Mouse (Mus musculus): ENCODE measurements at regions not wholly inside any gene's neighbourhood (a gene's known extent, or its start where the extent isn't known, plus 50 kb on each side); places are given as distances from the start of the nearest gene placed in this dataset.

DNA sequence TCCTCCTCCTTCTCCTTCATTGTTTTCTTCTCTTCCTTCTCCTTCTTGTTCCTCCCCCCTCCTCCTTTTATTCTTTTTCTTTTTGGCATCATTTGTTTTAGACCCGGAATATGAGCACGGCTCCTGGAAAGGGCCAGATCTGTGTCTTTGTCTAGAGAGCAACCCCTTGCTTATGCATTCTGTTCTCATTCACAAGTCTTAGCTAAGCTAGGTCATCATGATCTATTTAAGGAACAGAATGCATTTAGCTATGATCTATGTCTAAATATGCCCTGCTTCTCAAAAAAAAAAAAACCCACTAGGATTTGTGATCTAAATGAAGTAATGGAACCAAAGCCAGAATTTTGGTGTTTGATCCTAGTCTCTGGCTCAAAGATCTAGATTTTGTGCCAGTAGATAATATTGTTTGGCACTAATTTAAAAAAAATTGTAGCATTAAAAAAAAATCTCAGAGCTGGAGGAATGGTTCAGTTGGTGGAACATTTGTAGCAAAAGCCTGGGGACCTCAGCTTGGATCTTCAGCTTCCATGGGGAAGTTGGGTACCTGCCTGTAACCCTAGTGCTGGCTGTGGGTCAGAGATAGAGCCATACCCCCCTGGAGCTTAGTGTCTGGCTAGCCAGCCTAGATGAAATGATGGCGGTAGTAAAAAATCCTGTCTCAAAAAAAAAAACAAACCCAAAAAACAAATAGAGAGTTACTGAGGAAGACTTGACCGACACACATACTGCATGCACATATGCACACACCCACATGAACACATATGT lies 100.5 kb upstream of the Got2 start:
- no peaks in the 10 kb centered on the region for H3K27me3 ChIP-seq (ENCODE audit: control insufficient read depth, insufficient read depth, insufficient read length)

DNA sequence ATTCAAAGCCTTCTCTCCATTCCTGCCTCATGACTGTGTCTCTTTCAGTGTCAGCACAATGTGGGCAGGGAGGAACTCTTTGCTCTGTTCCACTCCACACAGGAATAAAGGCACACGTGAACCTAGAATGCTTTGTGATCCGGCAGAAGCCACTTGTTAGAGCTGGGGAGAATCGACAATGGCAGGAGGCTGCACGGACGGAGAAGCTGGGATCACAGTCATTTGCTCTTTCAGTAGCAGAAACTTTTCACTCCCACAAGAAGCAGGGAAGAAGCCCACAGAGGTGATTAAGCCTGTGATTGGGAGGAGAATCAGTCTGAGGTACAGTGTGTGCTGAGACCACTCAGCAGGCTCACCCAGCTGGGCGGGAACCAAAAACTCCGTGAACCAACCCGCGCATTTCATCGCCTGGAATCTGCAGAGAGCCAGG lies 98.7 kb upstream of the Got2 start:
- Histone ChIP-seq H3K27me3 (ENCODE audit: control insufficient read depth, insufficient read depth, insufficient read length) (no peaks in the 10 kb centered on the region), H3K4me3 (ENCODE audit: insufficient read depth, poor library complexity, severe bottlenecking) (no peak overlapping the region), H3ac (ENCODE audit: control insufficient read depth, insufficient read length, low read depth) (no peak overlapping the region), H3K79me3 (ENCODE audit: low read depth) (no peaks in the 10 kb centered on the region), H3K79me2 (ENCODE audit: control insufficient read depth, insufficient read depth) (no peaks in the 10 kb centered on the region), H3K36me3 (ENCODE audit: control insufficient read depth, insufficient read depth) (no peaks in the 10 kb centered on the region)
- TF ChIP-seq CTCF (IDR thresholded peaks at IDR 0.05; ENCODE audit: control insufficient read depth, insufficient read depth, insufficient read length) (no peak), MAX (IDR thresholded peaks at IDR 0.05) (no peak), MYOG (IDR thresholded peaks at IDR 0.05; ENCODE audit: control insufficient read depth, extremely low read depth, insufficient read length) (no peak), CEBPB (IDR thresholded peaks at IDR 0.05; ENCODE audit: low read depth) (no peak), MYOD1 (IDR thresholded peaks at IDR 0.05; ENCODE audit: control insufficient read depth, insufficient read length, low read depth) (no peak), FOSL1 (IDR thresholded peaks at IDR 0.05; ENCODE audit: insufficient read depth, low read length, poor library complexity, severe bottlenecking) (no peak), USF1 (IDR thresholded peaks at IDR 0.05; ENCODE audit: low read depth) (no peak)

More for the DNA sequence above, 100.5 kb upstream of the Got2 start:
- Histone ChIP-seq H3ac (ENCODE audit: control insufficient read depth, insufficient read length, low read depth) (no peak overlapping the region), H3K79me2 (ENCODE audit: control insufficient read depth, insufficient read depth) (no peaks in the 10 kb centered on the region), H3K36me3 (ENCODE audit: control insufficient read depth, insufficient read depth) (no peaks in the 10 kb centered on the region), H3K4me3 (ENCODE audit: insufficient read depth, poor library complexity, severe bottlenecking) (no peak overlapping the region), H3K79me3 (ENCODE audit: low read depth) (no peaks in the 10 kb centered on the region)
- no peak for TF ChIP-seq CEBPB (IDR thresholded peaks at IDR 0.05; ENCODE audit: low read depth)
- TF ChIP-seq MAX (IDR thresholded peaks at IDR 0.05), result no peak
- TF ChIP-seq MYOG (IDR thresholded peaks at IDR 0.05; ENCODE audit: control insufficient read depth, extremely low read depth, insufficient read length), result no peak
- no peak for TF ChIP-seq CTCF (IDR thresholded peaks at IDR 0.05; ENCODE audit: control insufficient read depth, insufficient read depth, insufficient read length)
- no peak for TF ChIP-seq FOSL1 (IDR thresholded peaks at IDR 0.05; ENCODE audit: insufficient read depth, low read length, poor library complexity, severe bottlenecking)
- TF ChIP-seq USF1 (IDR thresholded peaks at IDR 0.05; ENCODE audit: low read depth), result no peak
- TF ChIP-seq MYOD1 (IDR thresholded peaks at IDR 0.05; ENCODE audit: control insufficient read depth, insufficient read length, low read depth), result no peak

DNA sequence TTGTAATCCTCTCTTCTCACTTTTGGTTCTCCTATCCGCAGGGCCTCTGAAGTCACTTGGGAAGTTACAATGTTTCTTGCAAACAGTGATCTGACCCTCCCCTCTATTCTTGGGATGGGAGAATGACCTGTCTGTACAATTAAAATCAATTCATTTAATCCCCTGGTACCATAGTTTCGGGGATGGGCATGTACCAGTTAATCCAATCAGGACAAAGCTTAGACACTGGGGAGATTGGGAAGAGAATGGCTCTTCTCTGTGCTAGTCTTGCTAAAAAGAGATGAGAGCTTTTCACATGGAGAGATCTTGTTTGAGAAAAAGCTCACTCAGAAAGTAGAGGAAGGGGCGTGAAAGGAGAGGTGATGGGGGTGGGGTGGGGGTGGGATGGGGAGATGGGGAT lies 98.1 kb upstream of the Got2 start:
- Histone ChIP-seq H3K36me3 (ENCODE audit: control insufficient read depth, insufficient read depth) (no peaks in the 10 kb centered on the region), H3K4me3 (ENCODE audit: insufficient read depth, poor library complexity, severe bottlenecking) (no peak overlapping the region), H3K79me2 (ENCODE audit: control insufficient read depth, insufficient read depth) (no peaks in the 10 kb centered on the region), H3K79me3 (ENCODE audit: low read depth) (no peaks in the 10 kb centered on the region), H3ac (ENCODE audit: control insufficient read depth, insufficient read length, low read depth) (no peak overlapping the region), H3K27me3 (ENCODE audit: control insufficient read depth, insufficient read depth, insufficient read length) (no peaks in the 10 kb centered on the region)
- TF ChIP-seq USF1 (IDR thresholded peaks at IDR 0.05; ENCODE audit: low read depth) (no peak), MAX (IDR thresholded peaks at IDR 0.05) (no peak)

DNA sequence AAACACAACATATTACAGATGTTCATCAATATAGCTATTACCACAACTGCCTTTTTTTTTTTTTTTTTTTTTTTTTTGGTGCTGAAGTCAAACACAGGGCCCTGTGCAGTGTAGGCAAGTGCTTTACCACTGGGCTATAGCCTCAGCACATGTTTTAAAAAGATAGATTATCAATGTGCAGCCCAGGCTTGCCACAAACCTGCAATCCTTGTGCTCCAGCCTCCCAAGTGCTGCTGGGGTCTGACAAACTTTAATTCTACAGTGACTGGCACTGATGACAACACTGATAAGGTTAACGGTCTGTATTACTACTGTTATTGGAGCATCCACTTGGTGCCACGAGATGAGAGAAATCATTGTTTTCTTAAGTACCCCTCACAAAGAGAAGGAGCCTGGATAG lies 95.3 kb upstream of the Got2 start:
- no peak for TF ChIP-seq MAX (IDR thresholded peaks at IDR 0.05)
- TF ChIP-seq MYOD1 (IDR thresholded peaks at IDR 0.05; ENCODE audit: control insufficient read depth, insufficient read length, low read depth), result no peak
- no peak for TF ChIP-seq FOSL1 (IDR thresholded peaks at IDR 0.05; ENCODE audit: insufficient read depth, low read length, poor library complexity, severe bottlenecking)
- no peak for TF ChIP-seq CTCF (IDR thresholded peaks at IDR 0.05; ENCODE audit: control insufficient read depth, insufficient read depth, insufficient read length)
- no peak for TF ChIP-seq CEBPB (IDR thresholded peaks at IDR 0.05; ENCODE audit: low read depth)
- TF ChIP-seq USF1 (IDR thresholded peaks at IDR 0.05; ENCODE audit: low read depth), result no peak
- TF ChIP-seq MYOG (IDR thresholded peaks at IDR 0.05; ENCODE audit: control insufficient read depth, extremely low read depth, insufficient read length), result no peak
- Histone ChIP-seq H3ac (ENCODE audit: control insufficient read depth, insufficient read length, low read depth) (no peak overlapping the region), H3K4me3 (ENCODE audit: insufficient read depth, poor library complexity, severe bottlenecking) (no peak overlapping the region), H3K36me3 (ENCODE audit: control insufficient read depth, insufficient read depth) (no peaks in the 10 kb centered on the region), H3K27me3 (ENCODE audit: control insufficient read depth, insufficient read depth, insufficient read length) (no peaks in the 10 kb centered on the region), H3K79me3 (ENCODE audit: low read depth) (no peaks in the 10 kb centered on the region), H3K79me2 (ENCODE audit: control insufficient read depth, insufficient read depth) (no peaks in the 10 kb centered on the region)

DNA sequence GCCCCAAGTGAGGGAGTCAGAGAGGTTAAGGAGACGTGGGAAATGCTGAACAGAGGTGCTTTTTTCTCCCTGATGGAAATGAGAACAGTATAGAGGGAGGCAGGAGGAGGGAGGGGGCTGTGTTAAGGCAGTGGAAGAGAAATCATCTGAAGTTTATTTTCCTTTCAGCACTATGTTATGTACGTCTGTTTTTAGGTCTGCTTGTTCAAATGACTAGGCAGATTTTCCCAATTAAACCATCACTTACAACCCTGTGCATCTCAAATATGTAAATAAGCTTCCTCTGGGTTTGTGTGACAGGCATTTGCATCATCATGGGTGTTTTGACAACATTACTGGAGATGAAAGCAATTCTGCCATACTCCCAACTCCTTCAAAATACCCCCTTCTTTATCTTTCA lies 92.1 kb upstream of the Got2 start:
- no peak for TF ChIP-seq CEBPB (IDR thresholded peaks at IDR 0.05; ENCODE audit: low read depth)
- Histone ChIP-seq H3K79me3 (ENCODE audit: low read depth) (no peaks in the 10 kb centered on the region), H3ac (ENCODE audit: control insufficient read depth, insufficient read length, low read depth) (no peak overlapping the region), H3K27me3 (ENCODE audit: control insufficient read depth, insufficient read depth, insufficient read length) (no peaks in the 10 kb centered on the region), H3K4me3 (ENCODE audit: insufficient read depth, poor library complexity, severe bottlenecking) (no peak overlapping the region), H3K79me2 (ENCODE audit: control insufficient read depth, insufficient read depth) (no peaks in the 10 kb centered on the region), H3K36me3 (ENCODE audit: control insufficient read depth, insufficient read depth) (no peaks in the 10 kb centered on the region)

DNA sequence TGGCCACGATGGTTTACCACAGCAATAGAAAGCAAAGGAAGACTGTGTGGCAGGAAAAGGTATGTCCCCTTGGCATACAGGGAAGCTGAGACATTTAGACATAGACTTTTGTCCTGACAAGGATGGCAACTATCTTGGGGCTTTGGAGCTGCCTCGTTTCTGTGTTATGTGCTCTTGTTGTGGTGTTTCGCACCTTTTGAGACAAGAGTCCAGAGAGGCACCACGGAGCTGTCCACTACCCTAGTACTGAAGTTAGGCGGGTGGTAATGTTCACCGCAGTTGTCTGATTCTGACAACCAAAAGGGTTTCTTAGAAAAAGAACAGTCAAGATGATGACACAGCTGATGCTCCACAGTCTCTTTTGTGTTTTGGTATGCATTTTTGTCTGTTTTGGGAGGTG lies 90.9 kb upstream of the Got2 start:
- no peak overlapping the region for H3ac ChIP-seq (ENCODE audit: control insufficient read depth, insufficient read length, low read depth)
- no peaks in the 10 kb centered on the region for H3K79me2 ChIP-seq (ENCODE audit: control insufficient read depth, insufficient read depth)
- H3K4me3 ChIP-seq (ENCODE audit: insufficient read depth, poor library complexity, severe bottlenecking), result no peak overlapping the region
- TF ChIP-seq MYOD1 (IDR thresholded peaks at IDR 0.05; ENCODE audit: control insufficient read depth, insufficient read length, low read depth) (no peak), MYOG (IDR thresholded peaks at IDR 0.05; ENCODE audit: control insufficient read depth, extremely low read depth, insufficient read length) (no peak), FOSL1 (IDR thresholded peaks at IDR 0.05; ENCODE audit: insufficient read depth, low read length, poor library complexity, severe bottlenecking) (no peak), CEBPB (IDR thresholded peaks at IDR 0.05; ENCODE audit: low read depth) (no peak), USF1 (IDR thresholded peaks at IDR 0.05; ENCODE audit: low read depth) (no peak), CTCF (IDR thresholded peaks at IDR 0.05; ENCODE audit: control insufficient read depth, insufficient read depth, insufficient read length) (no peak), MAX (IDR thresholded peaks at IDR 0.05) (no peak)
- H3K36me3 ChIP-seq (ENCODE audit: control insufficient read depth, insufficient read depth), result no peaks in the 10 kb centered on the region
- H3K27me3 ChIP-seq (ENCODE audit: control insufficient read depth, insufficient read depth, insufficient read length), result no peaks in the 10 kb centered on the region
- no peaks in the 10 kb centered on the region for H3K79me3 ChIP-seq (ENCODE audit: low read depth)
